Comparison of ENCODE assay signal across 19 mouse cellular contexts in the genomic region with DNA sequence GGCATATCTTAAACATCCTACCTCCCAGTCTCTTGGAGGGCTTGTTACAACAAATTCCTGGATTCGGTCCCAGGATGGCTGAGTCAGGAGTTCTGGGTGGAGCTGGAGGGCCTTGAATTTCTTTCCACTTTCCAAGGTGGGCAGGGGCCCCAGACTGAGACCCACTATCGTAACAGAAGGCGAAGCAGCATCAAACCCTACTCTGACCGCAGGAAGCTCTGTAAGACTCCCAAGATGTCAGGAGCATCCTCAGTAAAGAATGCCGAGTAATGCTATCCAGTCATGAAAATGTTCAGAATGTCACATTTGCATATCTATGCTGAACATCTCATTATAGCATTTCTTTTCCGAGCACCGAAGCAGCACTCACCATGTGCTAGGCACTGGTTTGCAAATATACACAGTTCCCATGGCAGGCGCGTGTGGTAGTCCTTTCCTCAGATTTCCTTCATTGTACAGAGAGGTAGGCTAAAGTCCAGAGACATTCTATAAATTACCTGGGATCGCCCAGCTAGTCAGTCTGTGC.
DNase-seq lines count a peak whose midpoint lies in the region; ATAC-seq and TF ChIP-seq lines count a peak whose summit lies in the region.
"Had no signal": no experiment of that assay in that cellular context is flagged by ENCODE, and none has a peak within 500 bp of the region (broad histone marks: within the 10 kb centered on the region; RNA-seq: fewer than 3 reads in every experiment).

No protein-coding gene starts in this region.

- H3K9ac ChIP-seq in forebrain, embryonic 13.5 days = no peak overlapping the region
- no peak overlapping the region for H3K9ac ChIP-seq in forebrain, embryonic 14.5 days (ENCODE audit: low read length)
- no peak overlapping the region for H3K9ac ChIP-seq in hindbrain, postnatal 0 days (replicated peaks; ENCODE audit: low read length)
- H3K9ac ChIP-seq: embryonic facial prominence, embryonic 15.5 days; forebrain, embryonic 15.5 days; heart, embryonic 12.5 days; hindbrain, embryonic 15.5 days; liver, embryonic 15.5 days; midbrain, embryonic 13.5 days had no signal

- DNase-seq in forebrain, embryonic 14.5 days (ENCODE audit: low spot score) = no peak
- DNase-seq in layer of hippocampus, adult 9-11 months = peak; percentile 64
- DNase-seq in layer of hippocampus, postnatal 10 days (ENCODE audit: low spot score in 2 of 2) = no peak
- peak; percentile 51 to 64 for DNase-seq in adrenal gland, postnatal 36 days
- peak; percentile 68 to 74 for DNase-seq in left cerebral cortex, postnatal 36 days (ENCODE audit: low spot score in 2 of 2)
- DNase-seq in hindbrain, postnatal 0 days (ENCODE audit: low spot score) = no peak
- DNase-seq: cerebellum, adult 9-11 months; heart, postnatal 36 days; spleen, adult 18-20 months; thymus, adult 2 months had no signal

- H3K4me1 ChIP-seq in forebrain, embryonic 13.5 days = 0 out of 2 replicates have a peak, but pooled peaks cover 4% of the 10 kb centered on the region
- no peaks in the 10 kb centered on the region; the same call in 1 of the 2 replicates for H3K4me1 ChIP-seq in forebrain, embryonic 14.5 days (ENCODE audit: control insufficient read depth, insufficient read depth, low read length)
- H3K4me1 ChIP-seq in hindbrain, postnatal 0 days (ENCODE audit: insufficient read depth, low read length) = no peaks in the 10 kb centered on the region
- H3K4me1 ChIP-seq: forebrain, embryonic 15.5 days; hindbrain, embryonic 15.5 days; liver, embryonic 15.5 days had no signal

- H3K4me3 ChIP-seq in forebrain, embryonic 13.5 days = no peak overlapping the region
- no peak overlapping the region for H3K4me3 ChIP-seq in forebrain, embryonic 14.5 days (ENCODE audit: low read depth, low read length)
- no peak overlapping the region for H3K4me3 ChIP-seq in hindbrain, postnatal 0 days (ENCODE audit: low read length)
- H3K4me3 ChIP-seq: embryonic facial prominence, embryonic 15.5 days; forebrain, embryonic 15.5 days; heart, embryonic 12.5 days; hindbrain, embryonic 15.5 days; liver, embryonic 15.5 days; midbrain, embryonic 13.5 days had no signal

- 83% methylated on average over 10 of the region's 10 CpGs for WGBS in forebrain, embryonic 13.5 days
- 79% methylated on average over 10 of the region's 10 CpGs for whole genome bisulfite sequencing in forebrain, embryonic 14.5 days
- 70% methylated on average over 10 of the region's 10 CpGs for WGBS in hindbrain, postnatal 0 days

- no peaks in the 10 kb centered on the region for H3K9me3 ChIP-seq in forebrain, embryonic 13.5 days (replicated peaks)
- H3K9me3 ChIP-seq in forebrain, embryonic 14.5 days (replicated peaks; ENCODE audit: control insufficient read depth, low read length) = no peaks in the 10 kb centered on the region
- H3K9me3 ChIP-seq in hindbrain, postnatal 0 days (ENCODE audit: low read length) = 0 out of 2 replicates have a peak, but pooled peaks cover 3% of the 10 kb centered on the region
- H3K9me3 ChIP-seq: forebrain, embryonic 15.5 days; hindbrain, embryonic 15.5 days; liver, embryonic 15.5 days; midbrain, embryonic 13.5 days had no signal

- no peak for TF ChIP-seq CTCF in hindbrain, postnatal 0 days (IDR thresholded peaks at IDR 0.05; ENCODE audit: low read depth)

- peak; percentile 36; the same call in 1 of the 2 replicates for ATAC-seq in forebrain, embryonic 13.5 days
- no peak for ATAC-seq in forebrain, embryonic 14.5 days
- ATAC-seq in hindbrain, postnatal 0 days = no peak
- ATAC-seq: forebrain, embryonic 15.5 days; intestine, postnatal 0 days; midbrain, embryonic 13.5 days had no signal

- no peaks in the 10 kb centered on the region for H3K27me3 ChIP-seq in forebrain, embryonic 13.5 days
- H3K27me3 ChIP-seq in forebrain, embryonic 14.5 days (replicated peaks; ENCODE audit: control insufficient read depth, insufficient read depth, low read length) = no peaks in the 10 kb centered on the region
- H3K27me3 ChIP-seq in hindbrain, postnatal 0 days (ENCODE audit: insufficient read depth, low read length) = no peaks in the 10 kb centered on the region
- H3K27me3 ChIP-seq: embryonic facial prominence, embryonic 15.5 days; forebrain, embryonic 15.5 days; heart, embryonic 12.5 days; hindbrain, embryonic 15.5 days; liver, embryonic 15.5 days had no signal

- H3K36me3 ChIP-seq in forebrain, embryonic 13.5 days (ENCODE audit: poor library complexity, severe bottlenecking) = no peaks in the 10 kb centered on the region
- H3K36me3 ChIP-seq in forebrain, embryonic 14.5 days (ENCODE audit: control insufficient read depth, insufficient read depth, low read length) = no peaks in the 10 kb centered on the region
- H3K36me3 ChIP-seq in hindbrain, postnatal 0 days (ENCODE audit: insufficient read depth, low read length) = no peaks in the 10 kb centered on the region
- H3K36me3 ChIP-seq: embryonic facial prominence, embryonic 15.5 days; forebrain, embryonic 15.5 days; heart, embryonic 12.5 days; hindbrain, embryonic 15.5 days; liver, embryonic 15.5 days; midbrain, embryonic 13.5 days had no signal

- intact Hi-C loops in left cerebral cortex, postnatal 36 days (cut with DNase I) = no loop called here

- H3K4me2 ChIP-seq in forebrain, embryonic 13.5 days = no peak overlapping the region
- no peak overlapping the region for H3K4me2 ChIP-seq in forebrain, embryonic 14.5 days (ENCODE audit: low read length)
- H3K4me2 ChIP-seq in hindbrain, postnatal 0 days (ENCODE audit: low read depth, low read length) = no peak overlapping the region
- H3K4me2 ChIP-seq: embryonic facial prominence, embryonic 15.5 days; forebrain, embryonic 15.5 days; heart, embryonic 12.5 days; hindbrain, embryonic 15.5 days; liver, embryonic 15.5 days; midbrain, embryonic 13.5 days had no signal

- no peak overlapping the region for H3K27ac ChIP-seq in forebrain, embryonic 13.5 days
- H3K27ac ChIP-seq in forebrain, embryonic 14.5 days (ENCODE audit: low read depth, low read length) = no peak overlapping the region
- no peak overlapping the region for H3K27ac ChIP-seq in hindbrain, postnatal 0 days
- H3K27ac ChIP-seq: embryonic facial prominence, embryonic 15.5 days; forebrain, embryonic 15.5 days; hindbrain, embryonic 15.5 days; kidney, postnatal 0 days; liver, embryonic 15.5 days; midbrain, embryonic 13.5 days had no signal

Comparison
In these comparisons a context has a peak if more than half of its experiments do, and no peak if none do; other contexts are left out.
1. DNase-seq: peak in layer of hippocampus, adult 9-11 months (single experiment), adrenal gland, postnatal 36 days (2 of 2) and left cerebral cortex, postnatal 36 days (2 of 2); none in forebrain, embryonic 14.5 days (single experiment), layer of hippocampus, postnatal 10 days (0 of 2) and hindbrain, postnatal 0 days (single experiment).